Mouse (Mus musculus) embryonic stem cell, embryonic (primary cell): Measurements from ENCODE around the gene Hddc3.

Source experiments
- CTCF ChIA-PET, 4 experiments: fragments of 300-600 bp in 2 of 4; fragments of 350-600 bp in 2 of 4; sonication (Branson Sonifier 250); formaldehyde crosslinking; loops; one replicate each; lab custom pipeline; 2022; ENCODE audit warnings: inconsistent platforms in 2 of 4; lab: Charles Lee
- POLR2A ChIA-PET, 4 experiments: fragments of 300-600 bp in 2 of 4; fragments of 350-600 bp in 2 of 4; sonication (Branson Sonifier 250); formaldehyde crosslinking; loops; one replicate each; lab custom pipeline; 2022; ENCODE audit warnings: antibody characterized with exemption in 4 of 4, inconsistent platforms in 1 of 4; lab: Charles Lee

The Hddc3 gene

DNA sequence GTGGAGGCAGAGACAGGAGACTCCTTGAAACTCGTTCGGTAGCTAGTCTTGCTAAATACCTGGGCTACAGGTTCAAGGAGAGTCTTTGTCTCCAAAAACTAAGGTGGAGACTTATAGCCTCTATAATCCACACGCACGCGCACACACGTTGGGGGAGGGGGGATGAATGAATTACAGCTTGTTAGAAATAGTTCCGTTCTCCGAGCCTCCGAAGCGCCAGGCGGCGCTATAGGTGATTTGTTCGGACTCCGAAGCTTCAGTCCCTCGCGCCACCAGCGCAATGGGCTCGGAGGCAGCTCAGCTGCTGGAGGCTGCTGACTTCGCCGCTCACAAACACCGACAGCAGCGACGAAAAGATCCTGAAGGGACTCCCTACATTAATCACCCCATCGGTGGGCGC lies at the start of gene Hddc3:
Gene Hddc3 (plus strand): TSS at position 247 of the 400 bp plus-strand sequence.
- ChIA-PET CTCF (interaction anchor here (0.6 to 5.4 kb wide), 62 partner anchors 8 to 461 kb away, joined by 3 to 47 read pairs (median 4); partner anchors contain the start of genes Man2a2 (in 3 of the 4), Rccd1 (in 3 of the 4), Cib1 (in 1 of the 4) and Crtc3 (in 1 of the 4)), POLR2A (interaction anchor here in 3 of 4 experiments (0.6 to 3.8 kb wide), 62 partner anchors 9 to 456 kb away, joined by 3 to 40 read pairs (median 4); partner anchors contain the start of genes Man2a2 (in 3 of the 3), Idh2 (in 2 of the 3), Ngrn (in 2 of the 3) and Rccd1 (in 2 of the 3))

DNA sequence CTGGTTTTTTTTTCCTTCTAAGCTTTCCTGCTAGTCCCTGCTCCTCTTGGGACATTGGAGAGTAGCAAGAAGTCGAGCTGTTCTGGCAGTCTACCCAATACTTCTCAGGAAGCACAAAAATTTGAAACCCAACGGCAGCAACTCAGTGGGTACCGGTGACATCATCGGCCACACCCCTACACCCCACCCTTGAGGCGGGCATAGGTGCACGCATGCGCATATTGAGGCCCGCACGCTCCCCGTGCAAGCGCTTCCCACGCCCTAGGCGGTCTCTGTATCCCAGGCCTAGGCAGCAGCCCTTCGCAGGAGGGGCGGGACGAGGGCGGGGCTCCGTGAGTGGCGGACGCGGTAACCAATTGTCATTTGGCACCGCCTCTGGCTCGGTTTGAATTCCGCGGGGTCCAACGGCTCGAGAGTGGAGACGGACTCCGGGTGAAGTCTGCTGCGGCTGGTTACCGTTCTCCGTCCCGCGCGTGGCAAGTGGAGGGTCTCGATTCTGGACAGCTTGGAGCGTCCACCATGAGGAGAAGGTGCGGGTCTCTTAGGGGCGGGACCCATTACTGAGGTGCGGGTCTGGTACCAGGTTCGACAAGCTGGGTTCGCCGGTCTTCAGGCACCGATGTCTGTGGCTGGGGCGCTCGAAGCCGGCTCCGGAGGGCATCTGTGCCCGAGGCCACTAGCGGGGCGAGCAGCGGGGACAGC lies 48.7 kb upstream of the Hddc3 start, which contains the start of gene Prc1:
Gene Prc1 (plus strand): TSS at position 389 of the 702 bp plus-strand sequence.
- CTCF ChIA-PET, result interaction anchor here in 2 of 4 experiments (0.6 to 1.0 kb wide), 5 partner anchors 79 to 283 kb away, joined by 3 read pairs; no protein-coding TSS in a partner anchor

DNA sequence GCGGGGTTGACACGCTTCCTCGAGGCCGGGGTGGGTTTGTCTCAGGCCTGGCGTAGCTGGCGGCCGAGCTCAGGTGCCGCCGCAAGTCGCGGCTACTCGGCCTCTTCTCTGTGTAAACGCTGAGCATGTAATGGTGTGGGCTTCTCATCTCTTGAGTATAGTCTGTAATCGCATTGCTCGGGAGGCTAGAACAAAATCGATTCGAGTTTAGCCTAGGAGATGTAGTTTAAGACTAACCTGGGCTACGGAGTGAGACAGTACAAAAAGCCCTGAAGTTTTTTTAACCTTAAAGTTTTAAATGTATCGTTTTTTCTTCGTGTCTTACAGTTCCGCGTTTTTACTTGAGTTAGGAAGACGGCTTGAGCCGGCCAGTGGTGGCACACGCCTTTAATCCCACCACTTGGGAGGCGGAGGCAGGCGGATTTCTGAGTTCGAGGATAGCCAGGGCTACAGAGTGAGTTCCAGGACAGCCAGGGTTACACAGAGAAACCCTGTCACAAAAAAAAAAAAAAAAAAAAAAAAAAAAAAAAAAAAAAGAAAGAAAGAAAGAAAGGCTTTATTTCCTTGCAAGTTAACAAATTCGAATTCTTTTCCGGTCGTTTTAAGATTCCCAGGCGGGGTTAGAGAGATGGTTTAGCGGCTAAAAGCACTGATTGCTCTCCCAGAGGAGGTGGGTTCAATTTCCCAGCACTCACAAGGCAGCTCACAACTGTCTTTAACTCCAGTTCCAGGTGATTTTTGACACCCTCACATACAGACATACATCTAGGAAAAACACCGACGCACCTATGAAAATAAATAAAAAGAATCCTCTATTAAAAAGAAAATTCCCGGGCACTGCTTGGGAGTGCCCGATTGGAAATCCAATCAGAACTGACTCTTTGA lies 47.9 kb upstream of the Hddc3 start:
- ChIA-PET CTCF (interaction anchor here in 2 of 4 experiments (0.6 to 1.0 kb wide), 5 partner anchors 80 to 611 kb away, joined by 3 read pairs; no protein-coding TSS in a partner anchor), POLR2A (interaction anchor here in 3 of 4 experiments (0.6 to 2.7 kb wide), 28 partner anchors 10 to 276 kb away, joined by 3 to 11 read pairs (median 4); partner anchors contain the start of genes Ngrn (in 2 of the 3), Rccd1 (in 2 of the 3), Cib1 (in 1 of the 3) and Gdpgp1 (in 1 of the 3))

More for the DNA sequence above, 48.7 kb upstream of the Hddc3 start, which contains the start of gene Prc1:
- POLR2A ChIA-PET, result interaction anchor here in 3 of 4 experiments (0.6 to 2.7 kb wide), 36 partner anchors 8 to 556 kb away, joined by 3 to 11 read pairs (median 4); partner anchors contain the start of genes Ngrn (in 3 of the 3), Rccd1 (in 2 of the 3), Cib1 (in 1 of the 3) and Gdpgp1 (in 1 of the 3)

DNA sequence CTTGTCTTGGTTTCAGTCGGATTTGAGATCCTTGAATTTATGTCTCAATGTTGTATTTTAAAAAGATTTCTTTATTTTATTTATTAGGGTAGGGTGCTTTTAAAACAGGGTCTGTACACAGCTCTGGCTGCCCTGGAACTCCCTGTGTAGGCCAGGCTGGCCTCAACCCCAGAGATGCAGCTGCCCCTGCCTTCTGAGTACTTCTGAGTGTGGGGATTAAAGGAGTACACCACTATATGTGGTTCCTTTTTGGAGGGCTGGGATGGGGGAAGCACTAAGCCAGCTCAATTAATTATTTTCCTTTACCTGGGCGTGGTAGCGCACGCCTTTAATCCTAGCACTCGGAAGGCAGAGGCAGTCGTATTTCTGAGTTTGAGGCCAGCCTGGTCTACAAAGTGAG lies 46.4 kb upstream of the Hddc3 start:
- CTCF ChIA-PET, result interaction anchor here in 2 of 4 experiments (0.6 to 1.1 kb wide), 3 partner anchors 20 to 144 kb away, joined by 3 to 6 read pairs (median 3); no protein-coding TSS in a partner anchor
- POLR2A ChIA-PET, result interaction anchor here in 3 of 4 experiments (0.6 to 1.6 kb wide), 22 partner anchors 8 to 536 kb away, joined by 3 to 10 read pairs (median 3); partner anchors contain the start of genes Idh2 (in 1 of the 3) and Rccd1 (in 1 of the 3)

DNA sequence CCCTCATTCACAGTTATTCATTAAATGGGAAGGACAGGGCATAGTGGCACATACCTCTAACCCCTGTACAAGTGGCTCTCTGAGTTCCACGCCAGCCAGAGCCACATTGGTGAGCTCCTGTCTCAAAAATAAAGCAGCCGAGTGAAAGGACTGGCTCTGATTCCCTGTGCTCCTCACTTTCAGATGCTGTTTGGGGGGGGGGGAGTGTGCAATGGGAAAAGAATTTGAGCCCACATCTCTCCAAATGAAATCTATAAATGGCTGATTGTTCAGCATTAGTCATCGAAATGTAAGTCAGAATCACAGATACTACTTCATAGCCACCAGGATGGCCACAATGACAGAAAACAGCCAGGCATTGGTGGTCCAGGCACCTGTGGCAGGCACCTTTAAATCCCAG lies 45.9 kb upstream of the Hddc3 start:
- POLR2A ChIA-PET, result interaction anchor here in 3 of 4 experiments (0.6 to 1.6 kb wide), 20 partner anchors 11 to 537 kb away, joined by 3 to 10 read pairs (median 3); partner anchors contain the start of genes Idh2 (in 1 of the 3) and Rccd1 (in 1 of the 3)
- CTCF ChIA-PET, result interaction anchor here in 1 of 4 experiments (0.6 kb wide), 1 partner anchor 32 kb away, joined by 6 read pairs; no protein-coding TSS in a partner anchor

DNA sequence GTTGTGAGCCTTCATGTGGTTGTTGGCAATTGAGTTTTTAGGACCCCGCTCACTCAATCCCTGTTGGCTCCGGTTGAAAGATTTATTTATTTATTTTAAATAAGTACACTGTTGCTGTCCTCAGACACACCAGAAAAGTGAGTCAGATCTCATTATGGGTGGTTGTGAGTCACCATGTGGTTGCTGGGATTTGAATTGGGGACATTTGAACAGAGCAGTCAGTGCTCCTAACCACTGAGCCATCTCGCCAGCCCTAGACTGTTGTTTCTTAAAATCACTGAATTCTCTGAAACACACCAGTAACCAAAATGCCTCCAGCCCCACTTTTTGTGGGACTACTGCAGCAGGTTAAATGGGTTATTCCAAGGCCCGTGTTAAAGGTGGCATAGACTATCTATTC lies 44.1 kb upstream of the Hddc3 start:
- POLR2A ChIA-PET, result interaction anchor here in 2 of 4 experiments (0.9 to 5.7 kb wide), 10 partner anchors 19 to 169 kb away, joined by 3 to 37 read pairs (median 3); partner anchors contain the start of genes Cib1 (in 2 of the 2) and Gdpgp1 (in 2 of the 2)
- CTCF ChIA-PET, result no interaction called here

DNA sequence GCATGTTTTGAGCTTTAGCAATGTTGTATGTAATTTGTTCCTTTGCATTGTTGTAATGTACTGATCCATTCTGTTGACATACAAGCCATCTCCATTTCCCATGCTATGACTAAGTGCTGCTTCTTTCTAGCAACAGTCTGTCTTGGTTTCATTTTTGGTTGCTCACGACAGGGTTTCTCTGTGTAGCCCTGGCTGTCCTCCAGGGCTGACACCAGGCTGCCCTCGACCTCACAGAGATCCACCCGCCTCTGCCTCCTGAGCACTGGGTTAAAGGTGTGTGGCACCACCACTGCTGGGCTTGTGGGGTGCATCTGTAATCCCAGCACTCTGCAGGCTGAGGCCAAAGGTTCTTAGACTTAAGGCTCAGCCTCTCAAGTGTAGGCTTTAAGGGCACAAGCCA lies 43.3 kb upstream of the Hddc3 start:
- CTCF ChIA-PET, result interaction anchor here in 1 of 4 experiments (1.3 kb wide), 1 partner anchor 84 kb away, joined by 4 read pairs; no protein-coding TSS in a partner anchor
- POLR2A ChIA-PET, result interaction anchor here in 2 of 4 experiments (0.7 to 5.7 kb wide), 9 partner anchors 19 to 169 kb away, joined by 3 to 37 read pairs (median 3); partner anchors contain the start of gene Rccd1 (in 1 of the 2)

DNA sequence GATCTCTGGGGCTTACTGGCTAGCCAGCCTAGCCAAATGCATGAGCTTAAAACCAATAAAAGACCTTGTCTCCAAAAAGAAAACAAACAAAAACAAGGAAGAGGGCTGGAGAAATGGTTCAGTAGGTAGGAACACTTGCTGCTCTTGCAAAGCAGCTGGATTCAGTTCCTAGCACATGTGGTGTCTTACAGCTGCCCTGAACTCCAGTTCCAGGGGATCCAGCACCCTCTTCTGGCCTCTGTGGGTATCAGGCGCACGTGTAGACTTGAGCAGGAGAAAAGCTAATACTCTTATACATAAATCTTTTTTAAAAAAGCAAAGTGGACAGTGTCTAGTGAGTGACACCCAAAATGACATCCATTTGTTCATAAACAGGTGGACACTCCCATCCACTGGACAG lies 41.4 kb upstream of the Hddc3 start:
- ChIA-PET POLR2A (interaction anchor here (0.6 to 5.7 kb wide), 31 partner anchors 8 to 273 kb away, joined by 3 to 37 read pairs (median 4); partner anchors contain the start of genes Rccd1 (in 3 of the 4), Cib1 (in 2 of the 4), Gdpgp1 (in 2 of the 4) and Blm (in 1 of the 4)), CTCF (interaction anchor here (0.5 to 1.9 kb wide), 23 partner anchors 10 to 291 kb away, joined by 3 to 11 read pairs (median 4); partner anchors contain the start of gene Rccd1 (in 1 of the 4))

DNA sequence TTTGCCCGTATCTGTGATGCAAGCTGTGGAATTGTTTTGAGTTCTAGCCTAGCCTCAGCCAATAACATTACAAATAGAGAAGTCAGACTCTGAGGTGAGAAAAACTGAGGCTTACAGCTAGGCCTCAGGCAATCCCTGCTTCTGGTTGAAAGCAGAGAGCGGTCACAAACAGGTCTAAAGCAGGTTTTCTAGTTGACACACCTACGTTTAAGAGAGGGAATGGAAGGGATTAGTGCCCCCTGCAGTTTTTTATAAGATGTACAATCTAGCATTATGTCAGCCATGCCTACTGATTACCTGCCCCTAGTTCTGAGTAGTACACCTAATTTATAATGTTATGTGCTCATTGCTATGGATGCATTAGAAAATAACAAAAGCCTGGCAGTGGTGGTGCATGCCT lies 35.1 kb upstream of the Hddc3 start:
- ChIA-PET POLR2A (interaction anchor here in 3 of 4 experiments (0.6 to 2.4 kb wide), 12 partner anchors 8 to 177 kb away, joined by 3 to 13 read pairs (median 4); partner anchors contain the start of gene Rccd1 (in 1 of the 3)), CTCF (interaction anchor here in 2 of 4 experiments (0.6 to 1.0 kb wide), 4 partner anchors 35 to 298 kb away, joined by 3 to 4 read pairs (median 3); partner anchors contain the start of gene Hddc3 (in 1 of the 2))

DNA sequence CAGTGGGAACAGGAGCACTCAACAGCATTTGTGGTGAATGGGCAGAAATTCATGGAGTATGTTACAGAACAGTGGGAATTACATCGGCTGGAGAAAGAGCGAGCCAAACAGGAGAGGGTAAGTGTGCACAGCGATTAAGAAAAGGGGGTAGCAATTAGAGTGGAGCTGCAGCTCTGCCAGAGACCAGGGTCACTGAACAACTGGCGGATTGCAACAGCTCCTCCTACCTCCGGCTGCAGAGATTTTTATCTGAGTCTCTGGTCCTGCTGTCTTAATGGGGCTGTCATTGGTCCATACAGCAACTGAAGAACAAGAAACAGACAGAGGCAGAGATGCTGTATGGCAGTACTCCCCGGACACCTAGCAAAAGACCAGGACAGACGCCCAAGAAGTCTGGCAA lies 32.1 kb upstream of the Hddc3 start:
- ChIA-PET CTCF (interaction anchor here in 2 of 4 experiments (0.5 to 1.3 kb wide), 3 partner anchors 9 to 18 kb away, joined by 3 to 6 read pairs (median 3); no protein-coding TSS in a partner anchor), POLR2A (interaction anchor here in 3 of 4 experiments (0.7 to 6.9 kb wide), 13 partner anchors 8 to 225 kb away, joined by 3 to 31 read pairs (median 4); partner anchors contain the start of genes Cib1 (in 1 of the 3), Gdpgp1 (in 1 of the 3) and Rccd1 (in 1 of the 3))

DNA sequence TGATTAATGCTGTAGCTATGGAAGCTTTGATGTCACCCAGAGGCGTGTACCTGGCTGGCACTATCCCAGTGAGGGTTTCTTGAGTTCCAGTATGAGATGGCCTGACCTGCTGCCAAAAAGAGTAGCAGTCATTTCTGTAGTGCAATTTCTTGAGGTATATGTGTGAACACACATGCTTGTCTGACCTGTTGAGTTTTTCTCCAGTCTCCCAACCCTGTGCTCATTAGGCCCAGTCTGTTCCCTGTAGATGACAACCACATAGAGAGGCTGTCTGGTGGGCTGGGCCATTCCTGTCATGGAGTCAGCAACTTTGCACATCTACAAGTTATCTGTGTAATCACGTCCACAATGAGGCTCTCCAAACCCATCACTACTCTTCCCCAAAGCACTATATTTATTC lies 27.2 kb upstream of the Hddc3 start:
- ChIA-PET CTCF (no interaction called here), POLR2A (interaction anchor here in 3 of 4 experiments (0.5 to 6.9 kb wide), 9 partner anchors 8 to 176 kb away, joined by 3 to 37 read pairs (median 4); partner anchors contain the start of gene Rccd1 (in 2 of the 3))

DNA sequence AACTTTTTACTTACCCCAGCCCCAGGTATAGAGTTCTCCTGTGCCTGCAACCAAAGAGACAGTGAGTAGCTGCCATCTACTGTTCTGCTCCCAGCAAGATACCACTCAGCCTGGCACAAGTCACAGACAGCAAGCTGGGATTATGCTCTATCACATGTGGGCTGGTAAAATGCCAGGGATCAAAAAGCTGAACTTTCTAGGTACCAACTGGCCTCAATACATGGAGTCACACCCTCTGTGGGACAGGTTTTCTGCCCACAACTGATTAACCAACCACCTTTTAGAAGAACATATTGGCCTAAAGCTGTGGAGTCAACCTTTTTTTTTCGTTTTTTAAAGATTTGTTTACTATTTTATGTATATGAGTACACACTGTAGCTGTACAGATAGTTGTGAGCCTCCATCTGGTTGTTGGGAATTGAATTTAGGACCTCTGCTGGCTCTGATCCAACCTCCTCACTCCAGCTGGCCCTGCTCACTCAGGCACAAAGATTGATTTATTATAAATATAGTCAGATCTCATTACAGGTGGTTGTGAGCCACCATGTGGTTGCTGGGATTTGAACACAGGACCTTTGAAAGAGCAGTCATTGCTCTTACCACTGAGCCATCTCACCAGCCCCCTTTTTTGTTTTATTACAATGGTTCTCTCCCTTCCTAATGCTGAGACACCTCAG lies 25.3 kb upstream of the Hddc3 start:
- ChIA-PET POLR2A (interaction anchor here (0.7 to 4.8 kb wide), 20 partner anchors 8 to 187 kb away, joined by 3 to 37 read pairs (median 3); partner anchors contain the start of genes Cib1 (in 1 of the 4), Gdpgp1 (in 1 of the 4), Hddc3 (in 1 of the 4) and Prc1 (in 1 of the 4)), CTCF (interaction anchor here in 2 of 4 experiments (0.7 to 1.4 kb wide), 2 partner anchors 102 kb away, joined by 3 read pairs; no protein-coding TSS in a partner anchor)

DNA sequence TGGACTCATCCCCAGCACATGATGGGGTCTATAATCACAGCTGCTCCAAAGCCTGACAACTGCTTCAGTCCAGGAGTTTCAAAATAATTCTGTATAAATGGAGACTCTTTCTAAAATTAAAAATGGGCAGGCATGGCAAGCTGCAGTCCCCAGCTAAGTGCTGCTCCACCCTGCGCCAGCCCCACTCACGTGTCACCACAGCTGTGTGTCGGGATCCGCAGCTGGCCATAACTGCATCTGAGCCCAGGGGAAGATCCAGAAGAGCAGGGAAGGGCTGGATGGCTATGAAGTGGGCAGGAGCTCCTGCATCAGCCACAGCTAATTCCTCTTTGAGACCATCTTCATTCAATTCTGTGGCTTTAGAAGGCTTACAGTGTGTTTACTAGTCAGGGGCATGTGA lies 24.2 kb upstream of the Hddc3 start:
- ChIA-PET POLR2A (interaction anchor here (0.6 to 4.8 kb wide), 38 partner anchors 8 to 394 kb away, joined by 3 to 37 read pairs (median 6); partner anchors contain the start of genes Cib1 (in 1 of the 4), Gdpgp1 (in 1 of the 4), Hddc3 (in 1 of the 4) and Idh2 (in 1 of the 4)), CTCF (interaction anchor here in 3 of 4 experiments (0.7 to 3.3 kb wide), 4 partner anchors 24 to 178 kb away, joined by 3 to 18 read pairs (median 6); partner anchors contain the start of gene Hddc3 (in 1 of the 3))

DNA sequence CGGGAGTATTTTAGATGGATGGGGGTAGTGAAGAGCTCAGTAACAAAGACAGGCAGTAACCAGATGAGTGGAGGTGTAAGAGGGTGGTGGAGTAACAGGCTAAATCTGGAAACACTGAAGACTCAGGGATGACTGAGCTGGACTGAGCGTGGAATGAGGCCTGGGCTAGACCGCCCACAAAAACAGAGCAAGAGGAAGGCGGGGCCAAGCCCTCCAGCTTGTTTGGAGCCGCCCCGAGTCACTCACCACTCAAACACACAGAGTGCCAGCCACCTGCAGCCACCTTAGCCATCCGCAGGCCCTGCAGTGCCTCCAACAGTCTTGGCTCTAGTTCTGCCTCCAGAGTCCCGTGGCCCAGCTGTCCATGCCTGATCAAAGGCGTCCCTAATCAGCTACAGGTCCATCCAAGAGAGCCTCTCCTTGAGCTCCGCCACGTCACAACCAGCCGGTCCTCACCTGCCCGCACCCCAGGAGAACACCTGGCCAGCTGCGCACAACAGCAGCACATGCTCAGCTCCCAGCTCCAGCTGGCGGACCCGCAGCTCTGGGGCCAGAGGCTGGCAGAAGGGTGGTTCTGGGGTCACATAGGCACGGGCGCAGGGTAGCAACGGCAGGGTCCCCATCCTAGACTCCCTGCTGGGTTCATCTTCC lies 22.9 kb upstream of the Hddc3 start:
- CTCF ChIA-PET, result interaction anchor here in 3 of 4 experiments (0.5 to 3.3 kb wide), 23 partner anchors 9 to 1134 kb away, joined by 3 to 18 read pairs (median 4); partner anchors contain the start of genes Ngrn (in 1 of the 3) and Unc45a (in 1 of the 3)
- POLR2A ChIA-PET, result interaction anchor here in 3 of 4 experiments (0.6 to 4.8 kb wide), 80 partner anchors 9 to 306 kb away, joined by 3 to 37 read pairs (median 5); partner anchors contain the start of genes Hddc3 (in 3 of the 3), Cib1 (in 2 of the 3), Gdpgp1 (in 2 of the 3) and Idh2 (in 2 of the 3)
